Mouse (Mus musculus): ENCODE data around the gene Chadl. TPM values are rescaled to one million over a fixed set of nuclear protein-coding genes. Genes with fewer than 3 reads are reported as not detected.

The Chadl gene
- 0.30 TPM for polyA plus RNA-seq (2015; fragmentation: Illumina TruSeq; extraction: RNeasy Lipid Tissue Mini Kit (QIAGEN cat#74804); ENCODE audit: insufficient read depth, low replicate concordance)

GRCm38 (mm10) chr15:81697175-81697574 is at the start of gene Chadl:
TSS of gene Chadl (minus strand) at chr15:81697287.

DNA sequence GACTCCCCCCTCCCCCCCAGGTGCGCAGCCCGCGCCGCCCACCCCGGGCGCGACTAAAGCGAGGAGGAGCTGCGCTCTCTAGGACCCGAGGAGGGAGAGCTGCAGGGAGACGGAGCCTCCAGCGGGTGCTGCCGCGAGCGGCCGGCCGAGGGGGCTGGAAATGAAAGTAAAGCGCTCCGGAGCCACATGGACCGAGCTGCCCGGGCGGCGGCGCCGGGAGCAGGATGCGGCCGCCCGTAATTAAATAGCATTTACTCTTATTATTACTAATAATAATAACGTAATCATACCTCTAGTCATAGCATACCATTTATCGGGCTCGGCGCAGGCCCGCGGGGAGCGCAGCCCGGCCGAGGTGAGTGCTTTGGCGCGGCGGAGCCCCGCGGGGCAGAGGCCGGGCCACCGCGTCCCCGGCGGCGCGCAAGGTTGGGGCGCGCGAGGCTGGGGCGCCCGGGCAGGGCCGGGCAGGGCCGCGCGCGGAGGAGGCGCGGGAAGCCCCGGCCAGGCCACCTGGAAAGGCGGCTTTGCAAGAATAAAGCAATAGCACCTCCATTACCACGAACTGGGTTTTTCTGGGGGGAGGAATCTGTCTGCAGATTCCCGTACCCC is 48.0 kb upstream of the Chadl start, which contains the start of the genes Zc3h7b and Rangap1:
Gene Zc3h7b, plus strand, starts transcription at position 66 of the 609 bp plus-strand sequence.
Gene Rangap1, minus strand, starts transcription at position 539 of the 609 bp plus-strand sequence.

GRCm38 (mm10) chr15:81663697-81664561 is 33.2 kb downstream of the Chadl start, which contains the start of gene L3mbtl2:
TSS of gene L3mbtl2 (plus strand) at chr15:81663889.

Other genes with a start within 250 kb of the Chadl start
- 151 TPM for gene Rbx1, start 231.0 kb downstream of the Chadl start, polyA plus RNA-seq (2015; fragmentation: Illumina TruSeq; extraction: RNeasy Lipid Tissue Mini Kit (QIAGEN cat#74804); ENCODE audit: insufficient read depth, low replicate concordance)
- 110 TPM for gene Ep300, start 111.9 kb downstream of the Chadl start, polyA plus RNA-seq (2015; fragmentation: Illumina TruSeq; extraction: RNeasy Lipid Tissue Mini Kit (QIAGEN cat#74804); ENCODE audit: insufficient read depth, low replicate concordance)
- 15.6 TPM for gene L3mbtl2, start 33.4 kb downstream of the Chadl start, polyA plus RNA-seq (2015; fragmentation: Illumina TruSeq; extraction: RNeasy Lipid Tissue Mini Kit (QIAGEN cat#74804); ENCODE audit: insufficient read depth, low replicate concordance)
- 22.6 TPM for gene Zc3h7b, start 47.8 kb upstream of the Chadl start, polyA plus RNA-seq (2015; fragmentation: Illumina TruSeq; extraction: RNeasy Lipid Tissue Mini Kit (QIAGEN cat#74804); ENCODE audit: insufficient read depth, low replicate concordance)
- gene Rangap1, start 48.2 kb upstream of the Chadl start, polyA plus RNA-seq (2015; fragmentation: Illumina TruSeq; extraction: RNeasy Lipid Tissue Mini Kit (QIAGEN cat#74804); ENCODE audit: insufficient read depth, low replicate concordance), result 39.4 TPM
- gene Tef, start 105.1 kb upstream of the Chadl start, polyA plus RNA-seq (2015; fragmentation: Illumina TruSeq; extraction: RNeasy Lipid Tissue Mini Kit (QIAGEN cat#74804); ENCODE audit: insufficient read depth, low replicate concordance), result 46.9 TPM
- 19.5 TPM for gene Tob2, start 161.5 kb upstream of the Chadl start, polyA plus RNA-seq (2015; fragmentation: Illumina TruSeq; extraction: RNeasy Lipid Tissue Mini Kit (QIAGEN cat#74804); ENCODE audit: insufficient read depth, low replicate concordance)
- 84.3 TPM for gene Phf5a, start 174.6 kb upstream of the Chadl start, polyA plus RNA-seq (2015; fragmentation: Illumina TruSeq; extraction: RNeasy Lipid Tissue Mini Kit (QIAGEN cat#74804); ENCODE audit: insufficient read depth, low replicate concordance)
- gene Aco2, start 175.0 kb upstream of the Chadl start, polyA plus RNA-seq (2015; fragmentation: Illumina TruSeq; extraction: RNeasy Lipid Tissue Mini Kit (QIAGEN cat#74804); ENCODE audit: insufficient read depth, low replicate concordance), result 69.1 TPM
- 7.3 TPM for gene Polr3h, start 229.0 kb upstream of the Chadl start, polyA plus RNA-seq (2015; fragmentation: Illumina TruSeq; extraction: RNeasy Lipid Tissue Mini Kit (QIAGEN cat#74804); ENCODE audit: insufficient read depth, low replicate concordance)
- 1.7 TPM for gene Csdc2, start 239.5 kb upstream of the Chadl start, polyA plus RNA-seq (2015; fragmentation: Illumina TruSeq; extraction: RNeasy Lipid Tissue Mini Kit (QIAGEN cat#74804); ENCODE audit: insufficient read depth, low replicate concordance)